8 mouse cellular contexts compared by ENCODE assay signal in the genomic region with DNA sequence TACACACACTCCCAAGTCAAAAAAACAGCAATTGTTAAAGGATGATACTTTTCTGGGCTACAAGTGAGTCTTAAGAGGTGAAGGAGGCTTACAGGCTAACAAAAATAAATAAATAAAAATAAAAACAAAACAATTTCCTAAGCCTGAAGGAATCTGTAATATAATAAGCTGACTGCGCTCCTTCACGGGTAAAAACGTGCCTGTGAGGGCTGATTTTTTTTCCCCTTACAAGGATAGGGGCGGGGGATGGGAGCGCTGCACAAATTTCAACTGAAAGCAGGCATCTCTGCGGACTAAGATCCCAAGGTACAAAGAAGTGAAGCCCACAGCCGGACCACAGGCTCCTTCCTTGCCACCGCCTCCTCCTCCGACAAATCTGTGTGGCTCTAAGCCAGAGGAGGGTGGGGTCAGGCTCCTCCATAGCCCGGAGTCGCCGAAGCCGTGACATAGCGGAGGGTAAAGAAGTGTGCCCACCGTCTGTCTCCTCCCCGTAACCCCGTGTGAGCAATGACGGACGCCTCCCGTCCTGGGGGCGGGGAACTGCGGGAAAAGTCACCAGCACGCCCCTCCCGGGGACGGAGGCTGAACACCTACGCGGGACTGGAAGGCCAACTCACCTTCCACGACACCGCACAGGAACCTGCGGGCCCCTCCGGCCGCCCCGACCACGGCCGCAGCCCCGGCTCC. TPM values are rescaled to one million over a fixed set of nuclear protein-coding genes. Genes with fewer than 3 reads are reported as not detected.
A peak's percentile ranks its signal among the peaks of the same experiment; 100 is the strongest.
DNase-seq lines count a peak whose midpoint lies in the region; ATAC-seq and TF ChIP-seq lines count a peak whose summit lies in the region.

No protein-coding gene starts in this region.

- peak; percentile 63 for ATAC-seq in hindbrain, embryonic 12.5 days (ENCODE audit: low FRiP score)
- ATAC-seq in lung, postnatal 0 days = peak; percentile 46

- peaks cover 26% of the 10 kb centered on the region for H3K4me1 ChIP-seq in hindbrain, embryonic 12.5 days
- H3K4me1 ChIP-seq in lung, postnatal 0 days (ENCODE audit: insufficient read depth, low read depth, low read length) = peaks cover 11% of the 10 kb centered on the region

- TF ChIP-seq EP300 in lung, postnatal 0 days (IDR thresholded peaks at IDR 0.05) = no peak

- WGBS in hindbrain, embryonic 12.5 days = under 1% methylated on average over 36 of the region's 36 CpGs
- under 1% methylated on average over 36 of the region's 36 CpGs for WGBS in lung, postnatal 0 days

- H3K27me3 ChIP-seq in hindbrain, embryonic 12.5 days = no peaks in the 10 kb centered on the region
- H3K27me3 ChIP-seq in lung, postnatal 0 days (replicated peaks; ENCODE audit: insufficient read depth, low read length) = no peaks in the 10 kb centered on the region

- H3K36me3 ChIP-seq in hindbrain, embryonic 12.5 days = peaks cover 18% of the 10 kb centered on the region
- peaks cover 4% of the 10 kb centered on the region; the same call in 1 of the 2 replicates for H3K36me3 ChIP-seq in lung, postnatal 0 days (ENCODE audit: insufficient read depth, low read length)

- H3K9ac ChIP-seq in hindbrain, embryonic 12.5 days = peak overlapping the region; percentile 95
- H3K9ac ChIP-seq in lung, postnatal 0 days (replicated peaks; ENCODE audit: low read depth) = peak overlapping the region; percentile 97

- peak; percentile 83 for DNase-seq in NIH3T3 (ENCODE audit: low read depth)
- peak; percentile 79 for DNase-seq in cerebellum, adult 9-10 months
- peak; percentile 68 to 70 for DNase-seq in frontal cortex, postnatal 10 days (ENCODE audit: low spot score in 2 of 2)
- DNase-seq in layer of hippocampus, postnatal 10 days (ENCODE audit: low spot score in 2 of 2) = peak; percentile 64 to 69
- DNase-seq in lung, postnatal 0 days (ENCODE audit: low spot score) = peak; percentile 88
- peak; percentile 74 for DNase-seq in ovary, postnatal 36 days (ENCODE audit: low spot score)
- peak; percentile 73 for DNase-seq in thymus, postnatal 25 days

- TF ChIP-seq CTCF in lung, postnatal 0 days (IDR thresholded peaks at IDR 0.05) = no peak

- no peaks in the 10 kb centered on the region for H3K9me3 ChIP-seq in hindbrain, embryonic 12.5 days (replicated peaks)
- no peaks in the 10 kb centered on the region for H3K9me3 ChIP-seq in lung, postnatal 0 days (ENCODE audit: low read length)

- H3K4me2 ChIP-seq in hindbrain, embryonic 12.5 days (replicated peaks) = peak overlapping the region; percentile 71
- H3K4me2 ChIP-seq in lung, postnatal 0 days (replicated peaks; ENCODE audit: low read depth, low read length) = peak overlapping the region; percentile 60

- H3K27ac ChIP-seq in hindbrain, embryonic 12.5 days = peak overlapping the region; percentile 99
- peak overlapping the region; percentile 99 for H3K27ac ChIP-seq in lung, postnatal 0 days (ENCODE audit: low read length)

- peak overlapping the region; percentile 99 for H3K4me3 ChIP-seq in hindbrain, embryonic 12.5 days
- peak overlapping the region; percentile 100 for H3K4me3 ChIP-seq in lung, postnatal 0 days (ENCODE audit: low read depth, low read length)

RNA-seq across cellular contexts. Expression of gene Mgea5, which starts 1.2 kb away (rescaled TPM):
- 113 and 121 TPM in 2 replicates for polyA plus RNA-seq in hindbrain, embryonic 12.5 days (2016; fragmentation: Nextera tagmentation; extraction: Ambion mirVana)
- 100 to 1,000 TPM; 134 to 157 TPM for total RNA-seq in layer of hippocampus, postnatal 10 days (2021)
- polyA plus RNA-seq in lung, postnatal 0 days (2015; fragmentation: Nextera tagmentation; extraction: Ambion mirVana) = 26.4 and 33.9 TPM in 2 replicates

RNA-seq across cellular contexts. Expression of gene Npm3, which starts 33.1 kb away (rescaled TPM):
- polyA plus RNA-seq in hindbrain, embryonic 12.5 days (2016; fragmentation: Nextera tagmentation; extraction: Ambion mirVana) = 6.7 and 7.6 TPM in 2 replicates
- total RNA-seq in layer of hippocampus, postnatal 10 days (2021) = 10 to 100 TPM; 16.7 to 18.1 TPM
- 7.7 and 8.1 TPM in 2 replicates for polyA plus RNA-seq in lung, postnatal 0 days (2015; fragmentation: Nextera tagmentation; extraction: Ambion mirVana)

RNA-seq across cellular contexts. Expression of gene Kcnip2, which starts 33.4 kb away (rescaled TPM):
- 3.0 and 3.7 TPM in 2 replicates for polyA plus RNA-seq in hindbrain, embryonic 12.5 days (2016; fragmentation: Nextera tagmentation; extraction: Ambion mirVana)
- 100 to 1,000 TPM; 133 to 134 TPM for total RNA-seq in layer of hippocampus, postnatal 10 days (2021)
- 1.0 and 1.4 TPM in 2 replicates for polyA plus RNA-seq in lung, postnatal 0 days (2015; fragmentation: Nextera tagmentation; extraction: Ambion mirVana)

RNA-seq across cellular contexts. Expression of gene Fgf8, which starts 39.7 kb away (rescaled TPM):
- polyA plus RNA-seq in hindbrain, embryonic 12.5 days (2016; fragmentation: Nextera tagmentation; extraction: Ambion mirVana) = 2.9 and 3.1 TPM in 2 replicates
- total RNA-seq in layer of hippocampus, postnatal 10 days (2021) = not detected
- polyA plus RNA-seq in lung, postnatal 0 days (2015; fragmentation: Nextera tagmentation; extraction: Ambion mirVana) = not detected in 2 replicates

Comparison
In these comparisons a context has a peak if more than half of its experiments do, and no peak if none do; other contexts are left out.
1. Peak in every context shown above with its lines: DNase-seq, ATAC-seq, H3K4me3 ChIP-seq and H3K27ac ChIP-seq.